Mouse (Mus musculus) adrenal gland, adult 18-20 months (tissue): Measurements from ENCODE around the gene Cdon. TPM values are rescaled to one million over a fixed set of nuclear protein-coding genes. Genes with fewer than 3 reads are reported as not detected.

ENCODE experiments used
- DNase-seq, 2 experiments: peaks; one replicate each; pipeline ENCODE4 v3.0.0; 2021 to 2022; ENCODE audit warnings: low spot score in 2 of 2
- total RNA-seq, 2 experiments: library from RNA; stranded (reverse); gene quantifications; 1 replicate in 1 of 2; 2 replicates in 1 of 2; pipeline ENCODE4 v1.2.3; 2021

The Cdon gene
- total RNA-seq, 2 experiments from 2014 or later: 7.7 to 12.2 TPM

- DNase-seq: no peak
These were observed 13.4 kb downstream of the Cdon start for GRCm38 (mm10) chr9:35434340-35434739.

GRCm38 (mm10) chr9:35435565-35435964 lies 14.6 kb downstream of the Cdon start:
- DNase-seq: no peak

- no peak for DNase-seq
These were observed 17.5 kb downstream of the Cdon start for GRCm38 (mm10) chr9:35438286-35439061.

- no peak for DNase-seq
These were observed 18.1 kb downstream of the Cdon start for GRCm38 (mm10) chr9:35439062-35439442.

- DNase-seq: no peak
These were observed 18.8 kb downstream of the Cdon start for GRCm38 (mm10) chr9:35439754-35440153.

GRCm38 (mm10) chr9:35442476-35442875 lies 21.5 kb downstream of the Cdon start:
- DNase-seq: no peak

GRCm38 (mm10) chr9:35443618-35444511 lies 22.9 kb downstream of the Cdon start:
- no peak for DNase-seq

- DNase-seq: no peak
These were observed 23.6 kb downstream of the Cdon start for GRCm38 (mm10) chr9:35444512-35444886.

- no peak for DNase-seq
These were observed 26.0 kb downstream of the Cdon start for GRCm38 (mm10) chr9:35446916-35447315.

- no peak for DNase-seq
These were observed 32.4 kb downstream of the Cdon start for GRCm38 (mm10) chr9:35453311-35453710.

- no peak for DNase-seq
These were observed 38.7 kb downstream of the Cdon start for GRCm38 (mm10) chr9:35459594-35459993.

- no peak for DNase-seq
These were observed 46.4 kb downstream of the Cdon start for GRCm38 (mm10) chr9:35467264-35467817.

- DNase-seq: no peak
These were observed 48.0 kb downstream of the Cdon start for GRCm38 (mm10) chr9:35468913-35469312.

GRCm38 (mm10) chr9:35474104-35474724 lies 53.3 kb downstream of the Cdon start:
- no peak for DNase-seq

- DNase-seq: no peak
These were observed 54.5 kb downstream of the Cdon start for GRCm38 (mm10) chr9:35475394-35475793.

GRCm38 (mm10) chr9:35479456-35479855 lies 58.5 kb downstream of the Cdon start:
- no peak for DNase-seq

- DNase-seq: no peak
These were observed 61.3 kb downstream of the Cdon start for GRCm38 (mm10) chr9:35482014-35482898.

GRCm38 (mm10) chr9:35483949-35484348 lies 63.0 kb downstream of the Cdon start:
- DNase-seq: no peak

GRCm38 (mm10) chr9:35486616-35487015 lies 65.7 kb downstream of the Cdon start:
- no peak for DNase-seq

GRCm38 (mm10) chr9:35488496-35488895 lies 67.6 kb downstream of the Cdon start:
- no peak for DNase-seq
